Comparison of ENCODE assay signal across 8 mouse cellular contexts in the genomic region with DNA sequence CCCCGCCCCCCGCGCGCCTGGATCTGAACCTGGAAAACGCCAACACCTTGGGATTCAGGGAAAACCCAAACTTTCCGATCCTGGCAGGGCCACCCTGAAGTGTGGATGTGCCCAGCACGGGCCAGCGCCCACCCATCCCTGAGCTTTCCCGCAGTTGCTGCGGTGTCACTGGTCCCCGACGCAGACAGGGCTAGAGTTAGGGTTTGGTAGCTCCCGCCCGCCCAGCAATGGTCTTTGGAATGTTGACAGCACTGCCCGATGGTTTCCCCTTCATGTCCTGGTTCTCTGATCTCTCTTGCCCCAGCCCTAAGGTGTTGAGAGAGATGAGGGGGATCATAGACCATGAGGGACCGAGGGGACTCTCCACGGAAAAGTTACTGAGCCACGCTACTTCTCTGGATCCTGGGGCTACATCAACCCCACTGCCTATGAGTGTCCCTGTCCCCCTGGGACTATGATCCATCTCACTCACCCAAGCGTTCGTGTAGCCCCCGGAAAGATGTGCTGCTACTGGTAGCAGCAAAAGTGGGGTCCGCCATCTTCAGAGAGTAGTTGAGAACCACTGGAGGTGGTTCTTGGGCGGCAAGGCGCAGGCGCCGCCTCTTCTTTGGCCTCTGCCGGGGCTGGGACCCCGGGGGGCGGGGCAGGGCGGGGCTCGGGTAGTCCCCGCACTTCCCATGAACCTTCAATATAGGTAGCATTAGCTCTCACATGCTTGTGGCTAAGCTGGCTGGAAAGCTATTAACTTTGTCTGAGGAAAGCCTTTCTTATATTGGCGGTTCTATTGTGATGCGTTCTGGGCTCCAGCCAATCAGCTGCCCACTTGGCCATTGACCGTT. TPM values are rescaled to one million over a fixed set of nuclear protein-coding genes. Genes with fewer than 3 reads are reported as not detected.
DNase-seq lines count a peak whose midpoint lies in the region; ATAC-seq lines count a peak whose summit lies in the region.

Gene Map7d3, minus strand, starts transcription at position 562 of the 839 bp plus-strand sequence.

- H3K27ac ChIP-seq in heart, embryonic 14.5 days (replicated peaks in 1 of 2; ENCODE audit: control insufficient read depth in 1 of 2, insufficient read depth in 1 of 2, low read depth in 2 of 2, low read length in 2 of 2) = no peak within 1 kb of the TSS
- no peak within 1 kb of the TSS for H3K27ac ChIP-seq in limb, embryonic 11.5 days (replicated peaks; ENCODE audit: low read depth, low read length)

- H3K9me3 ChIP-seq in heart, embryonic 14.5 days (ENCODE audit: control insufficient read depth, low read length) = no peaks in the 10 kb centered on the region
- H3K9me3 ChIP-seq in limb, embryonic 11.5 days (ENCODE audit: control insufficient read depth, low read length) = no peaks in the 10 kb centered on the region

- no peaks in the 10 kb centered on the region for H3K4me1 ChIP-seq in heart, embryonic 14.5 days (ENCODE audit: control insufficient read depth in 2 of 2, insufficient read depth in 2 of 2, low read length in 2 of 2)
- H3K4me1 ChIP-seq in limb, embryonic 11.5 days (ENCODE audit: control insufficient read depth, insufficient read depth, low read length) = no peaks in the 10 kb centered on the region

- peak within 1 kb of the TSS; percentile 70 for H3K4me2 ChIP-seq in heart, embryonic 14.5 days (ENCODE audit: low read length)
- H3K4me2 ChIP-seq in limb, embryonic 11.5 days (ENCODE audit: low read depth, severe bottlenecking) = peak within 1 kb of the TSS; percentile 43

- peak within 1 kb of the TSS; percentile 53 to 74 for H3K4me3 ChIP-seq in heart, embryonic 14.5 days (ENCODE audit: control insufficient read depth in 1 of 2, insufficient read depth in 1 of 2, low read depth in 1 of 2, low read length in 2 of 2)
- H3K4me3 ChIP-seq in limb, embryonic 11.5 days (ENCODE audit: low read depth, low read length) = peak within 1 kb of the TSS; percentile 35

- 17% methylated on average over 35 of the region's 35 CpGs for WGBS in heart, embryonic 14.5 days
- 18% methylated on average over 35 of the region's 35 CpGs for WGBS in limb, embryonic 11.5 days

- no peaks in the 10 kb centered on the region for H3K27me3 ChIP-seq in heart, embryonic 14.5 days (ENCODE audit: control insufficient read depth, insufficient read depth, low read length)
- H3K27me3 ChIP-seq in limb, embryonic 11.5 days (ENCODE audit: control insufficient read depth, insufficient read depth, low read length) = no peaks in the 10 kb centered on the region

- DNase-seq in cerebellum, postnatal 14 days = peak; percentile 3 to 4
- DNase-seq in cerebellum, adult 9-11 months = no peak
- DNase-seq in embryo, embryonic 10 days (ENCODE audit: low spot score) = peak; percentile 16
- DNase-seq in limb, embryonic 11.5 days (ENCODE audit: low spot score) = peak; percentile 40
- peak; percentile 30 for DNase-seq in mesoderm, embryonic 11.5 days (ENCODE audit: low read depth, low spot score)
- peak; percentile 12 for DNase-seq in thymus, postnatal 14 days
- DNase-seq in layer of hippocampus, adult 11-12 months (ENCODE audit: low spot score) = no peak

- H3K36me3 ChIP-seq in heart, embryonic 14.5 days (ENCODE audit: control insufficient read depth, insufficient read depth, low read length) = no peaks in the 10 kb centered on the region
- no peaks in the 10 kb centered on the region for H3K36me3 ChIP-seq in limb, embryonic 11.5 days (ENCODE audit: control insufficient read depth, insufficient read depth, low read length)

- no peak for ATAC-seq in heart, embryonic 14.5 days (ENCODE audit: insufficient number of reproducible peaks, insufficient read depth, low FRiP score, low read depth)
- peak; percentile 65; the same call in 1 of the 2 replicates for ATAC-seq in limb, embryonic 11.5 days (ENCODE audit: insufficient number of reproducible peaks, low FRiP score, low TSS enrichment, low read depth)

- peak within 1 kb of the TSS; percentile 66 for H3K9ac ChIP-seq in heart, embryonic 14.5 days (ENCODE audit: low read length)
- H3K9ac ChIP-seq in limb, embryonic 11.5 days (ENCODE audit: low read length) = peak within 1 kb of the TSS; percentile 40

RNA-seq across cellular contexts. Expression of gene Map7d3, which starts in this region (rescaled TPM):
- 2.1 and 2.6 TPM in 2 replicates for polyA plus RNA-seq in heart, embryonic 14.5 days (2014; fragmentation: Nextera tagmentation; extraction: Ambion mirVana)
- 3.0 and 3.2 TPM in 2 replicates for polyA plus RNA-seq in limb, embryonic 11.5 days (2014; fragmentation: Nextera tagmentation; extraction: Ambion mirVana)

Comparison
In these comparisons a context has a peak if more than half of its experiments do, and no peak if none do; other contexts are left out.
1. DNase-seq: peak in cerebellum, postnatal 14 days (2 of 2), embryo, embryonic 10 days (single experiment), limb, embryonic 11.5 days (single experiment), mesoderm, embryonic 11.5 days (single experiment) and thymus, postnatal 14 days (single experiment); none in cerebellum, adult 9-11 months (single experiment) and layer of hippocampus, adult 11-12 months (single experiment).